Mouse (Mus musculus): ENCODE measurements around the gene Pin1. TPM values are rescaled to one million over a fixed set of nuclear protein-coding genes. Genes with fewer than 3 reads are reported as not detected.

Pin1 gene
- polyA plus RNA-seq, 1 experiment from 2014 or later: 80.2 TPM

- peaks cover 24% of the 10 kb centered on the region for H3K4me1 ChIP-seq
- under 1% methylated on average over 51 of the region's 51 CpGs for WGBS
- peaks cover 31% of the 10 kb centered on the region for H3K36me3 ChIP-seq
- peak; percentile 99 for DNase-seq (ENCODE audit: low spot score)
- H3K27ac ChIP-seq: peak within 1 kb of the TSS; percentile 93
- peak within 1 kb of the TSS; percentile 93 for H3K4me3 ChIP-seq
- H3K27me3 ChIP-seq (ENCODE audit: insufficient read depth, poor library complexity, severe bottlenecking): no peaks in the 10 kb centered on the region
- no peaks in the 10 kb centered on the region for H3K9me3 ChIP-seq
Measured at GRCm38 (mm10) chr9:20642101-20642895, 9.6 kb upstream of the Pin1 start, which contains the start of gene Ubl5. TSS of gene Ubl5 (plus strand) at chr9:20642878.

- Histone ChIP-seq H3K4me3 (peak overlapping the region; percentile 93), H3K9me3 (no peaks in the 10 kb centered on the region), H3K27ac (peak overlapping the region; percentile 93), H3K27me3 (ENCODE audit: insufficient read depth, poor library complexity, severe bottlenecking) (no peaks in the 10 kb centered on the region), H3K36me3 (peaks cover 28% of the 10 kb centered on the region), H3K4me1 (peaks cover 24% of the 10 kb centered on the region)
- peak; percentile 96 for DNase-seq (ENCODE audit: low spot score)
- WGBS: 0% methylated on average over 30 of the region's 30 CpGs
Measured at GRCm38 (mm10) chr9:20642896-20643466, 8.9 kb upstream of the Pin1 start.

- Histone ChIP-seq H3K36me3 (peaks cover 28% of the 10 kb centered on the region), H3K4me3 (peak overlapping the region; percentile 93), H3K27ac (peak overlapping the region; percentile 93), H3K9me3 (no peaks in the 10 kb centered on the region), H3K27me3 (ENCODE audit: insufficient read depth, poor library complexity, severe bottlenecking) (no peaks in the 10 kb centered on the region), H3K4me1 (peaks cover 18% of the 10 kb centered on the region)
- 6% methylated on average over 13 of the region's 13 CpGs for WGBS
- no peak for DNase-seq (ENCODE audit: low spot score)
Measured at GRCm38 (mm10) chr9:20643781-20644180, 8.1 kb upstream of the Pin1 start.

GRCm38 (mm10) chr9:20644360-20645081 lies 7.4 kb upstream of the Pin1 start, which contains the start of gene Fbxl12:
TSS of gene Fbxl12 (minus strand) at chr9:20644767.
- peak within 1 kb of the TSS; percentile 93 for H3K27ac ChIP-seq
- no peaks in the 10 kb centered on the region for H3K9me3 ChIP-seq
- DNase-seq (ENCODE audit: low spot score): peak; percentile 90
- H3K4me3 ChIP-seq: peak within 1 kb of the TSS; percentile 93
- peaks cover 16% of the 10 kb centered on the region for H3K4me1 ChIP-seq
- H3K27me3 ChIP-seq (ENCODE audit: insufficient read depth, poor library complexity, severe bottlenecking): no peaks in the 10 kb centered on the region
- peaks cover 26% of the 10 kb centered on the region for H3K36me3 ChIP-seq
- WGBS: under 1% methylated on average over 43 of the region's 43 CpGs

DNA sequence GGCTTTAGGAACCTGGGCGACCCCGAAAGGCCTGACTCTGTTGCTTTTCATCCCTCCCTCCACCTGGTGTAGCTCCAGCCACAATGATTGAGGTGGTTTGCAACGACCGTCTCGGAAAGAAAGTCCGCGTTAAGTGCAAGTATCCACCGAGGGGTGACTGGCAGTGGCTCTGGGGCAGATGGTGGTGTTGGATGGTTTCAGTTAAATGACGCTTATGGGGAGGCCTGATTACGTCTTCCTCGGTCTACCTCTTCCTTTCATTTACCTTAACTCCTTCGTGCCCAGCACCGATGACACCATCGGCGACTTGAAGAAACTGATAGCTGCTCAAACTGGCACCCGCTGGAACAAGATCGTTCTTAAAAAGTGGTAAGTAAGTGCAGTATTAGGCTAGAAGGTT lies 6.8 kb upstream of the Pin1 start:
- no peaks in the 10 kb centered on the region for H3K9me3 ChIP-seq
- DNase-seq (ENCODE audit: low spot score): no peak
- 4% methylated on average over 17 of the region's 17 CpGs for WGBS
- peaks cover 16% of the 10 kb centered on the region for H3K4me1 ChIP-seq
- peak overlapping the region; percentile 93 for H3K27ac ChIP-seq
- H3K36me3 ChIP-seq: peaks cover 26% of the 10 kb centered on the region
- H3K27me3 ChIP-seq (ENCODE audit: insufficient read depth, poor library complexity, severe bottlenecking): no peaks in the 10 kb centered on the region
- peak overlapping the region; percentile 93 for H3K4me3 ChIP-seq

DNA sequence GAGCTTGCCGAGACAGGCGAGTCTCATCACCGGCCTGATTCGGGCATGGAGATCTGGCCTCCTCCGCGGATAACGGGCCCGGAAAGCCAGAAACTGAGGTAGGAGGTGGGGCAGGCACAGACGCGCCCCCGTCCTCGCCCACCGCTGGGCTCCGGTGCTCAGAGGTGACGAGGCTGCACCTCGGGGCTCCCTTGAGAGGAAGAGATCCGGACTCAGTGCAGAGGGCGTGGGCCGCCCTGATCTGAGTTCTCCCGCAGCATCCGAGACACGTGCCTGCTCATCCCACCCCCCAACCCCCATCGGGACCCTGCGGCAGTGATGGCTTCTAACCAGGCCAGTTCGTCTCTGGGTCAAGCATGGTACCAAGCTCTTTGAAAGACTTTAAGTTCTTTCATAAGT lies 364 bp downstream of the Pin1 start:
- DNase-seq (ENCODE audit: low spot score): no peak
- Histone ChIP-seq H3K4me3 (peak overlapping the region; percentile 98), H3K9me3 (no peaks in the 10 kb centered on the region), H3K4me1 (peaks cover 23% of the 10 kb centered on the region), H3K27ac (peak overlapping the region; percentile 92), H3K36me3 (peaks cover 54% of the 10 kb centered on the region), H3K27me3 (ENCODE audit: insufficient read depth, poor library complexity, severe bottlenecking) (no peaks in the 10 kb centered on the region)
- WGBS: under 1% methylated on average over 25 of the region's 25 CpGs

DNA sequence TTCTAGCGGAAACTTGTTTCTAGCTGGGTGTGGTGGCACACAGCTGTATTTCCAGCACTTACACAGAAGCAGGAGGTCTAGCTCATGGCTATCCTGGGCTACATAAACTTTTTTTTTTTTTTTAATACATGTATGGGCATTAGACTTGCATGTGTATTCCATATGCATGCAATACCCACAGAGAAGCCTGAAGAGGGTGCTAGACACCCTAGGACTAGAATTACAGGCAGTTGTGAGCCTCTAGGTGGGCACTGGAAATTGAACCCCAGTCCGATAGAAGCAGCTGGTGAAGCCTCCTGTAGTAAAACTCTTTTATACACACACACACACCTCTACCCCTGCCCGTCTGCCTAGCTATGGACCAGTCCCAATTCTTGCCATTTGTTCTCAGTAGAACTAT lies 2.0 kb downstream of the Pin1 start:
- H3K36me3 ChIP-seq: peaks cover 57% of the 10 kb centered on the region

DNA sequence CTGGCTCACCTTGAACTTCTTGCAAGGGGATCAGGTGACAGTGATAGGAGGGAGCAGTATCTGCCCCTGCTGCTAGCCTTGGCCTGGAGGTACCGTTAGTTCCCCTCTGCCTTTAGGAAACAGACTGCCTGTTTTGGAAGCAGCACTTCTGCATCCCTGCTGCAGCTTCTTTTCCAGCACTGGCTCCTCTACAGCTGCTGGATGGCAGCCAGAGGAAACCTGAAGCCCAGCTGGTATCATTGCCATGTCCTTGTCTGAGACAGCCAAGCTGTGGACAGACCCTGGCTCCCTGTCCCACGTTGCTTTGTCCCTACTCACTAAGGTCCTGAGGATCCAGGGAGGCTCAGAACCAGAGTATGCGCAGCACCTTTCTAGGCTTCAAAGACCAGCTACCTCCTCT lies 5.7 kb downstream of the Pin1 start:
- peaks cover 19% of the 10 kb centered on the region for H3K4me1 ChIP-seq
- no peaks in the 10 kb centered on the region for H3K9me3 ChIP-seq
- H3K27me3 ChIP-seq (ENCODE audit: insufficient read depth, poor library complexity, severe bottlenecking): no peaks in the 10 kb centered on the region
- no peak for DNase-seq (ENCODE audit: low spot score)
- H3K4me3 ChIP-seq: no peak overlapping the region
- 88% methylated on average over 3 of the region's 3 CpGs for WGBS
- peaks cover 88% of the 10 kb centered on the region for H3K36me3 ChIP-seq
- no peak overlapping the region for H3K27ac ChIP-seq

More for the DNA sequence above, 2.0 kb downstream of the Pin1 start:
- Histone ChIP-seq H3K27ac (no peak overlapping the region), H3K27me3 (ENCODE audit: insufficient read depth, poor library complexity, severe bottlenecking) (no peaks in the 10 kb centered on the region), H3K4me3 (no peak overlapping the region), H3K4me1 (peaks cover 29% of the 10 kb centered on the region), H3K9me3 (no peaks in the 10 kb centered on the region)
- DNase-seq (ENCODE audit: low spot score): no peak
- WGBS: 89% methylated on average over 3 of the region's 3 CpGs

GRCm38 (mm10) chr9:20662325-20662724 lies 10.4 kb downstream of the Pin1 start:
- H3K27ac ChIP-seq: no peak overlapping the region
- no peak for DNase-seq (ENCODE audit: low spot score)
- no peak overlapping the region for H3K4me3 ChIP-seq
- H3K4me1 ChIP-seq: peaks cover 16% of the 10 kb centered on the region; the same call in 1 of the 2 replicates
- 57% methylated on average over 3 of the region's 3 CpGs for WGBS
- H3K27me3 ChIP-seq (ENCODE audit: insufficient read depth, poor library complexity, severe bottlenecking): no peaks in the 10 kb centered on the region
- no peaks in the 10 kb centered on the region for H3K9me3 ChIP-seq
- peaks cover 74% of the 10 kb centered on the region for H3K36me3 ChIP-seq

GRCm38 (mm10) chr9:20662874-20663273 lies 11.0 kb downstream of the Pin1 start:
- 97% methylated on average over 8 of the region's 8 CpGs for WGBS
- H3K36me3 ChIP-seq: peaks cover 69% of the 10 kb centered on the region
- no peaks in the 10 kb centered on the region for H3K27me3 ChIP-seq (ENCODE audit: insufficient read depth, poor library complexity, severe bottlenecking)
- H3K4me3 ChIP-seq: no peak overlapping the region
- H3K9me3 ChIP-seq: no peaks in the 10 kb centered on the region
- H3K4me1 ChIP-seq: peaks cover 11% of the 10 kb centered on the region; the same call in 1 of the 2 replicates
- H3K27ac ChIP-seq: no peak overlapping the region
- DNase-seq (ENCODE audit: low spot score): no peak

GRCm38 (mm10) chr9:20663956-20664355 lies 12.1 kb downstream of the Pin1 start:
- peaks cover 11% of the 10 kb centered on the region; the same call in 1 of the 2 replicates for H3K4me1 ChIP-seq
- H3K4me3 ChIP-seq: no peak overlapping the region
- no peak for DNase-seq (ENCODE audit: low spot score)
- 94% methylated on average over 2 of the region's 2 CpGs for WGBS
- H3K9me3 ChIP-seq: no peaks in the 10 kb centered on the region
- no peaks in the 10 kb centered on the region for H3K27me3 ChIP-seq (ENCODE audit: insufficient read depth, poor library complexity, severe bottlenecking)
- H3K36me3 ChIP-seq: peaks cover 59% of the 10 kb centered on the region
- no peak overlapping the region for H3K27ac ChIP-seq

DNA sequence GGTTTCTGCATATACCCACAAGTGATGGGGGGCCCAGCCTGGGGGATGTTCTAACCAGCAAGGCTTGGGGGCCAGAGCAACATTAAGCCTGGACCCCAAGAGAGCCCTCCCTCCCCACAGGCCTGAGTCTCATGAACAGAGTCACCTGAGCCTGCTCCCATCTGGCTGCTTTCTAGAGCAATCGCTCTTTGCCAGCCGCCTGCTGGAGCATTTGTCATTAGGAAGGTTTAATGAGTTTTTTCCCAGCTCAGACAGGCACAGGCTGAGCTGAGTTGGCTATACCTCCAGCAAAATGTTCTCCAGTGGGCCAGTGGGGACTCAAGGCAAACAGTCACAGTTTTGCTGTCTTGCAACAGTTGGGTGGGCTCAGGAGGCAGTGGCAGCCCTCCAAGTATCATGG lies 12.5 kb downstream of the Pin1 start:
- peaks cover 55% of the 10 kb centered on the region for H3K36me3 ChIP-seq
- WGBS: 92% methylated on average over 2 of the region's 2 CpGs
- DNase-seq (ENCODE audit: low spot score): no peak

More for the DNA sequence above, 12.5 kb downstream of the Pin1 start:
- H3K9me3 ChIP-seq: no peaks in the 10 kb centered on the region
- H3K4me1 ChIP-seq: peaks cover 11% of the 10 kb centered on the region; the same call in 1 of the 2 replicates
- H3K4me3 ChIP-seq: no peak overlapping the region
- H3K27me3 ChIP-seq (ENCODE audit: insufficient read depth, poor library complexity, severe bottlenecking): no peaks in the 10 kb centered on the region
- no peak overlapping the region for H3K27ac ChIP-seq

Measured in heart, embryonic 10.5 days (tissue).